Mouse (Mus musculus): Measurements from ENCODE around the gene Wipf2. TPM values are rescaled to one million over a fixed set of nuclear protein-coding genes. Genes with fewer than 3 reads are reported as not detected.

Wipf2 gene
- polyA plus RNA-seq, 1 experiment from 2014 or later = 5.4 TPM

DNA sequence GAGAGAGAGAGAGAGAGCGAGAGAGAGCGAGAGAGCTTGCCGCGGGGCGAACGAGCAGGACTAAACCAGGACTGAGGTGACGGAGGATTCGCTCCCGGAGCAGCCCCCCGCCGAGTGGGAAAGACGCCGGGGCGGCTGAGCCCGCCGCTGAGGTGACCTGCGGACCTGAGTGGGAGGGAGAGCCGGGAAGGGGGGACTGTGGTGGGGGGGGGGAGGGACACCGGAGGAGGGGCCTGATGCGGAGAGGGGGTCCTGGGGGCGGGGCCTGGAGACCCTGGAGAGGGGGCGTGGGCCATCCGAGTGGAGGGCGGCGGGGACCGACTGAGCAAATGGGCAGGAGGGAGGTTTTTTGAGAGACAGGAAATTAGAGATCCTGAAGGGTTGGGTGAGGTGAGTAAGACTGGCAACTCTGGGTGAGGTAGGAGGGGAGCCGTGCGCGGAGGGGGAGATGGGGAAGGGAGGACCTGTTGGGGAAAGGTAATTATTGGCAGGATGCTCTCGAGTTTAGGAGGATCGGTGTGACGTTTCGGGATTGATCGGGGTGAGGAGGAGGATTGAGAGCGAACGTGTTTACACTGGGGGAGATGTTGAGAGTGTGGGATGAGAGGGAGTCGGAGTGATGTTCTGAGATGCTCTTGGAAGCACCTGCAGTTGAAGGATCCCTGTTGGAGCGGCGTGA is 452 bp downstream of the Wipf2 start:
- Histone ChIP-seq H3K9me3 (no peaks in the 10 kb centered on the region), H3K27me3 (replicated peaks; ENCODE audit: low read depth, poor library complexity, severe bottlenecking) (no peaks in the 10 kb centered on the region), H3K27ac (replicated peaks) (peak overlapping the region; percentile 96), H3K4me1 (peaks cover 23% of the 10 kb centered on the region), H3K4me3 (peak overlapping the region; percentile 68), H3K36me3 (replicated peaks) (peaks cover 31% of the 10 kb centered on the region)
- DNase-seq (ENCODE audit: low spot score) = peak; percentile 92
- WGBS = under 1% methylated on average over 39 of the region's 39 CpGs

DNA sequence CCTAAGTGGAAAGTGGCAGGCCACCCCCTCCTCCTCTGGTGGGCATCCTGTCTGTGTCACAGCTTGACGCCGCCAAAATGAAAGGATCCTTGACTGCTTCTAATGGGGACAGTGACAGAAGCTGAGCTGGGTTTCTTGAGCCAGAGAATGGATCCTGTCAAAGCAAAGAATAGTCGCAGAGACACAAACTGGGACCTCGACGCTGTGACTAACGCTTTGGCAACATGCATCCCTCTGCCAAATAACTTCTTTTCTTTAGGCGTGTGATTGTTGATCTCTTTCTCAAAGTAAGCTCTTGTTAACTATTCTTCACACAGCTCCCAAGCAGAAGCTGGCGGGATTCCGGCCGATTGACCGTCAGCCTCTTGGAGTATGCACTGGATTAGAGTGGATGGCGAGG is 3.9 kb downstream of the Wipf2 start:
- Histone ChIP-seq H3K4me1 (peaks cover 32% of the 10 kb centered on the region), H3K4me3 (no peak overlapping the region), H3K36me3 (replicated peaks) (peaks cover 63% of the 10 kb centered on the region), H3K27ac (replicated peaks) (no peak overlapping the region), H3K27me3 (replicated peaks; ENCODE audit: low read depth, poor library complexity, severe bottlenecking) (no peaks in the 10 kb centered on the region), H3K9me3 (no peaks in the 10 kb centered on the region)
- no peak for DNase-seq (ENCODE audit: low spot score)
- WGBS = 76% methylated on average over 12 of the region's 12 CpGs

DNA sequence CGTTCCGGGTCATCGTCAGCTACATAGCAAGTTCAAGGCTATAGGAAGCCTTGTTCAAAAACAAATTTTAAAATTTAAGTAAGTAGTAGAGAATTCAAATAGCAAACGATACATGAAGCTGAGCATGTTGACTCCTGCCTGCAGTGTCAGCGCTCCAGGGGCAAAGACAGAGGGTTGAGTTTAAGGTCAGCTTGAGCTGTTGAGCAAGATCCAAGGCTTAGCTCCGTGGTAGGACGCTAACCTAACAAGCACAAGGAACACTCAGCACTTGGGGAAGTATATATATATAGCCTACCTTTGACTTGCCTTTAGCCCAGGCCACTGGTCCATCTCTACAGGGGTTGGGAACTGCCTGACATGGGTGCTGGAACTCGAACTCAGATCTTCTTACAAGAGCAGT is 6.5 kb downstream of the Wipf2 start:
- H3K36me3 ChIP-seq (replicated peaks) = peaks cover 86% of the 10 kb centered on the region
- no peak for DNase-seq (ENCODE audit: low spot score)
- WGBS = 94% methylated on average over 8 of the region's 8 CpGs

DNA sequence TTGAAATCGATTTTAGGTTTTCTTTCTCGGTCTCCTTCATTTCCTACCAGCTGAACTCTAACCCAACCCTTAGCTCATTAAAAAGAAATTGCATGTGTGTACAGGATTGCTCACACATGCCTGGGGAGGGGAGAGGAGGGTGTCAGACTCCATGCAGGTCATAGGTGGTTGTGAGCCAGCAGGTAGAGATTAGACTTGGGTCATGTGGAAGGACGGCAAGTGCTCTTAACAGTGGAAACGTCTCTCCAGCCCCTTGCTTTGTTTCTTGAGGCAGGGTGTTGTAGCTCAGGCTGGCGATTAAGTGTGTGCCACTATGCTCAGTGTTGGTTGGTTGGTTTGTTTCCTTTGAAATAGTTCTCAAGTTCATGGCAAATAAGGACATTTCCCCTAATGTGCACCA is 7.4 kb downstream of the Wipf2 start:
- DNase-seq (ENCODE audit: low spot score) = no peak
- Histone ChIP-seq H3K27ac (replicated peaks) (no peak overlapping the region), H3K9me3 (no peaks in the 10 kb centered on the region), H3K36me3 (replicated peaks) (peaks cover 93% of the 10 kb centered on the region), H3K27me3 (replicated peaks; ENCODE audit: low read depth, poor library complexity, severe bottlenecking) (no peaks in the 10 kb centered on the region), H3K4me1 (peaks cover 13% of the 10 kb centered on the region), H3K4me3 (no peak overlapping the region)
- 81% methylated on average over 5 of the region's 5 CpGs for WGBS

More for the DNA sequence above, 6.5 kb downstream of the Wipf2 start:
- Histone ChIP-seq H3K27ac (replicated peaks) (no peak overlapping the region), H3K4me1 (peaks cover 13% of the 10 kb centered on the region), H3K9me3 (no peaks in the 10 kb centered on the region), H3K27me3 (replicated peaks; ENCODE audit: low read depth, poor library complexity, severe bottlenecking) (no peaks in the 10 kb centered on the region), H3K4me3 (no peak overlapping the region)

DNA sequence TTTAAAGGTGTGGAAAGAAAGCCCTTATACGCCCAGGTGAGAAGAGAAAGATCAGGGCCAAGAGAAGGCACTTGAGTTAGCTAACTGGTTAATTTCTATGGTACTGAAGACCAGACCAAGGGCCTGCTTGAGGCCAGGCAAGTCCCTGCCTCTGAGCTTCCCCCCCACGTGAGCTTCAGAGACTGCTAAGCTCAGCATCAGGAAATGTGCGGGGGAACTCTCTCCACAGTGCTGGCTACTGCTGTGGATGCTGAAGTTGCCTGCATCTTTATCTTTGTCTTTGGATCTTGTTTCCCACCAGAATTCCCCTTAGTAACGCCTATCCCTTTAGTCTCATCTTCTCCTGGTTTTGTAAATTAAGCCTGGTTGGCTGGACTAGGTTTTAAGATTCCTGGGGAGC is 8.0 kb downstream of the Wipf2 start:
- H3K9me3 ChIP-seq = no peaks in the 10 kb centered on the region
- WGBS = 62% methylated on average over 4 of the region's 4 CpGs
- H3K36me3 ChIP-seq (replicated peaks) = peaks cover 88% of the 10 kb centered on the region
- H3K27me3 ChIP-seq (replicated peaks; ENCODE audit: low read depth, poor library complexity, severe bottlenecking) = no peaks in the 10 kb centered on the region
- no peak overlapping the region for H3K4me3 ChIP-seq
- H3K27ac ChIP-seq (replicated peaks) = peak overlapping the region; percentile 48; the same call in 1 of the 2 replicates
- peaks cover 13% of the 10 kb centered on the region for H3K4me1 ChIP-seq
- DNase-seq (ENCODE audit: low spot score) = no peak

DNA sequence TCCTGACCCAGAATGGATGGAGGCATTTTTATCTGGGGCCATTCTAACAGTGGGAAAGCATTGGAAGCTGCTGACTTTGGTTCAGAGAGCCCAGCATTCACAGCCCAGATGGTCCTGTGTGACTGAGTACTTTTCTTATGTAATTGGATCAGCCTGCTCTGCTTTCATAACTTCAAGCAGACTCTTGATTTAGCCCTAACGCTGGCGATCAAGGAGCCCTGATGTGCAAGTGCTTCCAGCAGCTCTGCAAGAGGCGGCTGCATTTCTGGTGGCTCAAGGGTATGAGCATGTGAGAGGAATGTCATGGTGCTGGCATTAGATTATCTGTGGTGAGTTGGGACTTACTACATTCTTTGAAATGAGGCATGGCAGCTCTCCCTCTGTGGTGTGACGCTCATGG is 8.6 kb downstream of the Wipf2 start:
- peak overlapping the region; percentile 40; the same call in 1 of the 2 replicates for H3K27ac ChIP-seq (replicated peaks)
- peaks cover 81% of the 10 kb centered on the region for H3K36me3 ChIP-seq (replicated peaks)
- H3K27me3 ChIP-seq (replicated peaks; ENCODE audit: low read depth, poor library complexity, severe bottlenecking) = no peaks in the 10 kb centered on the region
- peaks cover 13% of the 10 kb centered on the region for H3K4me1 ChIP-seq
- DNase-seq (ENCODE audit: low spot score) = no peak
- no peaks in the 10 kb centered on the region for H3K9me3 ChIP-seq
- WGBS = 65% methylated on average over 4 of the region's 4 CpGs
- H3K4me3 ChIP-seq = no peak overlapping the region

DNA sequence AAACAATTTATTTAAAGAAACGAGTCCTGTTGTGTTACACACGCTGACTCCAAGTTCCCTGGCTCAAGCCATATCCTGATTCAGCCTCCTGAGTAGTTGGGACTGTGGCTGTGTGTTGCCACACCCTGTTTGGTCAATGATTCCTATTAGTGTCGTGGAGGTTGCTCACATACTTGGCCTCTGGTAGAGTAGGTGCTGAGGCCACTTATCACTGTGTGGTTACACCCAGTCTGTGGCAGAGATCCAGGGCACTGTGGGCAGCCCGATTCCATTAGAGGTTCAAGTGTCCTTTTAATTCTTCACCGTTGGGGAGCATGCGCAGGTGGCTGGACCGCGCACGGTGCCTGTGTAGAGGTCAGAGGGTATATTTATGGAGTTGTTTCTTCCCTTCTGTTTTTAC is 10.5 kb downstream of the Wipf2 start:
- peaks cover 66% of the 10 kb centered on the region for H3K36me3 ChIP-seq (replicated peaks)
- 95% methylated on average over 9 of the region's 9 CpGs for WGBS

DNA sequence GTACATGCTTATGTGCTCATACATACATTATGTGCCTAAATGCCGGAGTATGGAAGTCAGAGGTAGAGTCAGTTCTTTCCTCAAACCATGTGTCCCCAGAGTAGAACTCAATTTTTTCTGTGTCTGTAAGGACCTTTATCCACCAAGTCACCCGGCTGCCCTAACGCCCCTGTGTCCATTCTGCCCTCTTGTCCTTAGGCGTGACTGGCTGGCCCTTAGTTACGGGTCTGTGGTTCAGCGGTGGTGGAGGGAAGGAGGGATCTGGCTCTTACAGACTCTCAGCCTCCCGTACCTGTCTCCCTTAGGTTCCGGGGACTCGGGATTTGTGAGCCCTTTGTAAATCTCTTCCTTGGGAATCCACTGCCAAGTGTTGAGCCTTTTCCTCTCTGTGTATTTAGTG is 13.6 kb downstream of the Wipf2 start:
- Histone ChIP-seq H3K4me3 (no peak overlapping the region), H3K9me3 (no peaks in the 10 kb centered on the region), H3K36me3 (replicated peaks) (peaks cover 60% of the 10 kb centered on the region), H3K27ac (replicated peaks) (no peak overlapping the region), H3K4me1 (peaks cover 18% of the 10 kb centered on the region), H3K27me3 (replicated peaks; ENCODE audit: low read depth, poor library complexity, severe bottlenecking) (no peaks in the 10 kb centered on the region)
- 79% methylated on average over 9 of the region's 9 CpGs for WGBS
- no peak for DNase-seq (ENCODE audit: low spot score)

More for the DNA sequence above, 10.5 kb downstream of the Wipf2 start:
- H3K27me3 ChIP-seq (replicated peaks; ENCODE audit: low read depth, poor library complexity, severe bottlenecking) = no peaks in the 10 kb centered on the region
- no peak overlapping the region for H3K4me3 ChIP-seq
- H3K9me3 ChIP-seq = no peaks in the 10 kb centered on the region
- no peak overlapping the region for H3K27ac ChIP-seq (replicated peaks)
- H3K4me1 ChIP-seq = peaks cover 21% of the 10 kb centered on the region
- no peak for DNase-seq (ENCODE audit: low spot score)

DNA sequence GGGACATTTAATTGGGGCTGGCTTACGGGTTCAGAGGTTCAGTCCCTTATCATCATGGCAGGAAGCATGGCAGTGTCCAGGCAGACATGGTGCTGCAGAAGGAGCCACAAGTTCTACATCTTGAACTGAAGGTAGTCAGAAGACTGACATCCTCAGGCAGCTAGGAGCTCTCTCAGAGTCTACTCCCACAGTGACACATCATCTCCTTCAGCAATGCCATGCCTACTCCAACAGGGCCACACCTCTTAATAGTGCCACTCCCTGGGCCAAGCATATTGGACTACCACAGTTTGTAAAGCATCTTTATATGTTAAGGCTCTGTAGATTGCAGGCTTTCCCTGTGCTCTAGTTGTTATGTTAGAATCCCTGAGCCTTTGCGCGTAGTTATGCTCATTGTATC is 24.3 kb downstream of the Wipf2 start:
- H3K36me3 ChIP-seq (replicated peaks) = peaks cover 87% of the 10 kb centered on the region
- no peaks in the 10 kb centered on the region for H3K27me3 ChIP-seq (replicated peaks; ENCODE audit: low read depth, poor library complexity, severe bottlenecking)
- no peak overlapping the region for H3K4me3 ChIP-seq
- WGBS = 96% methylated on average over 3 of the region's 3 CpGs
- peaks cover 18% of the 10 kb centered on the region for H3K4me1 ChIP-seq
- no peak overlapping the region for H3K27ac ChIP-seq (replicated peaks)
- H3K9me3 ChIP-seq = no peaks in the 10 kb centered on the region
- no peak for DNase-seq (ENCODE audit: low spot score)

DNA sequence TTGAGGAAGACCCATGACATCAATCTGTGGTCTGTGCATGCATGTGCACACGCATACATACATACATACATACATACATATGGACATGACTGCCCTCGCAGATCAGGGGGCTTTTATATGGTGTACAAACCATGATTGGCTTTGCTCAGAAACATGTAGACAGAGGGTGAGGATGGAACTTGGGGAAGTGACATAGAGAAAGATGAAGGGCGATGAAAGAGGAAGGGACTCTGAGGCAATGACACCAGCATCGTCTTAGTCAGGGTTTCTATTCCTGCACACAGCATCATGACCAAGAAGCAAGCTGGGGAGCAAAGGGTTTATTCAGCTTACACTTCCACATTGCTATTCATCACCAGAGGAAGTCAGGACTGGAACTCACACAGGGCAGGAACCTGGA is 25.6 kb downstream of the Wipf2 start:
- Histone ChIP-seq H3K27ac (replicated peaks) (no peak overlapping the region), H3K9me3 (no peaks in the 10 kb centered on the region; the same call in 1 of the 2 replicates), H3K4me3 (no peak overlapping the region), H3K36me3 (replicated peaks) (peaks cover 100% of the 10 kb centered on the region), H3K27me3 (replicated peaks; ENCODE audit: low read depth, poor library complexity, severe bottlenecking) (no peaks in the 10 kb centered on the region), H3K4me1 (peaks cover 18% of the 10 kb centered on the region)
- 92% methylated on average over 4 of the region's 4 CpGs for WGBS
- DNase-seq (ENCODE audit: low spot score) = no peak

DNA sequence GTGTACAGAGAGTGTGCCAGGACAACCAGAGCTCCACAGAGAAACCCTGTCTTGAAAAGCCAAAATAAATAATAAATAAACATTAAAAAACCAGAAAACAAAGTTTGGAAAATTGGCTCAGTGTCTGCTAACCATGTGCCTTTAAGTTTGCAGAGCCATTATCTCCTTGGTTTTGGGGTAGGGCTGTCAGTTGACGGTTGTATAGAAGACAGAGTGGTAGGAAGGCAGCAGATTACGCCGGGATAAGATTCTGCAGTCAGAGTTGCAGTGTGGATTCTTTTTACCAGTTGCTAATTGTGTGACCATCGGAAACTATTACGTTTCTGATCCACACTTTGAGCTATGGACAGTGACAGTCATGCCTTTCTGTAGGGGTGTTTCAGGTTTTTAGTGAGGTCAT is 26.5 kb downstream of the Wipf2 start:
- no peak overlapping the region for H3K4me3 ChIP-seq
- H3K27me3 ChIP-seq (replicated peaks; ENCODE audit: low read depth, poor library complexity, severe bottlenecking) = no peaks in the 10 kb centered on the region
- no peaks in the 10 kb centered on the region; the same call in 1 of the 2 replicates for H3K9me3 ChIP-seq
- DNase-seq (ENCODE audit: low spot score) = no peak
- H3K36me3 ChIP-seq (replicated peaks) = peaks cover 100% of the 10 kb centered on the region
- 94% methylated on average over 5 of the region's 5 CpGs for WGBS
- H3K4me1 ChIP-seq = peaks cover 18% of the 10 kb centered on the region
- no peak overlapping the region for H3K27ac ChIP-seq (replicated peaks)

DNA sequence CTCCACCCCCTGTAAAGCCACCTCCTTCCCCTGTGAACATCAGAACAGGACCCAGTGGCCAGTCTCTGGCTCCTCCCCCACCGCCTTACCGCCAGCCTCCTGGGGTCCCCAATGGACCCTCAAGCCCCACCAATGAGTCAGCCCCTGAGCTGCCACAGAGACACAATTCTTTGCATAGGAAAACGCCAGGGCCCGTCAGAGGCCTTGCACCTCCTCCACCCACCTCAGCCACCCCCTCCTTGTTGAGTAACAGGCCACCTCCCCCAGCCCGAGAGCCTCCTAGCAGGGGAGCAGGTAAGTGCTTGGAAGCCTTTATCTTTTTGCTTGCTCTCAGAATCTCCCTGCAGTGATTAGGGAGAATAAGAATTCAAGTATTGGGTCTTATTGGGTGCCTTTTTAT is 29.0 kb downstream of the Wipf2 start:
- Histone ChIP-seq H3K27me3 (replicated peaks; ENCODE audit: low read depth, poor library complexity, severe bottlenecking) (no peaks in the 10 kb centered on the region), H3K4me1 (peaks cover 18% of the 10 kb centered on the region), H3K9me3 (no peaks in the 10 kb centered on the region; the same call in 1 of the 2 replicates), H3K36me3 (replicated peaks) (peaks cover 100% of the 10 kb centered on the region), H3K27ac (replicated peaks) (peak overlapping the region; percentile 46), H3K4me3 (0 out of 2 replicates have a peak overlapping the region, but pooled peaks have one; percentile 14)
- DNase-seq (ENCODE audit: low spot score) = no peak
- 51% methylated on average over 5 of the region's 5 CpGs for WGBS

DNA sequence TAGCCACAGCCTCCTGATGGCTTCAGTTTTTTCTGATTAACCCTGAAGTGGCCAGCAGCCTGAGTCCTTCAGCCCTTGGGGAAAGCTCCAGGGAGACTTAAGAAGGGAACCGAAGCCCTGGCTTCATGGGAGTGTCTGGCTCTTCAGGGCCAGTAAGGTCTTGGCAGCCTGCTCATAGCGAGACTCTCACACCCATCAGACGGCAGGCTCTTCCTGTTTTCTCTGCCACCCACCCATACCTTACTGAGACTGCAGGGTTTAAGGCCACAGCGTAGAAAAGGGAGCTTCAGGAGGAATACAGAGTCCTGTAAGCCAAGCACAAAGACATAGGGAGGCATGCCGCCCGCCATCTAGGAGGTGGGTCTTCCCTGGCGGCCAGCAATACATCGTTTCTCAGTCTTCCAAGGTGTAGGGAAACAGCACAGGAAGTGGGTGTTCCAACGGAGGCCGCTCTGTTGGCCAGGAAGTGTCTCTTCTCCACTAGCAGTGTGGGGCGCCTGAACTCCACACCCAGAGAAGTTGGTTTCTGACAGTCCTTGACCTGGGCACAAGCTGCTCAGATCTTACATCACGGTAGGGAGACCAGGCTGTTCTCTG is 37.2 kb downstream of the Wipf2 start:
- no peak for DNase-seq (ENCODE audit: low spot score)
- H3K9me3 ChIP-seq = no peaks in the 10 kb centered on the region
- no peak overlapping the region for H3K4me3 ChIP-seq
- H3K36me3 ChIP-seq (replicated peaks) = peaks cover 80% of the 10 kb centered on the region
- 83% methylated on average over 12 of the region's 12 CpGs for WGBS
- 0 out of 2 replicates have a peak overlapping the region, but pooled peaks have one; percentile 14 for H3K27ac ChIP-seq (replicated peaks)
- peaks cover 41% of the 10 kb centered on the region for H3K4me1 ChIP-seq
- no peaks in the 10 kb centered on the region for H3K27me3 ChIP-seq (replicated peaks; ENCODE audit: low read depth, poor library complexity, severe bottlenecking)
